Mouse (Mus musculus) adrenal gland, postnatal 36 days (tissue): ENCODE results near the gene Rnf43. TPM values are rescaled to one million over a fixed set of nuclear protein-coding genes. Genes with fewer than 3 reads are reported as not detected.
A peak's percentile ranks its signal among the peaks of the same experiment; 100 is the strongest.

Experiments
- DNase-seq, 2 experiments: peaks; one replicate each; pipeline ENCODE4 v3.0.0; 2021; ENCODE audit warnings: mixed read lengths in 1 of 2
- total RNA-seq, 2 experiments: library from RNA; stranded (reverse); gene quantifications; 2 replicates each; pipeline ENCODE4 v1.2.3; 2021

Gene Rnf43
- total RNA-seq, 2 experiments from 2014 or later, result 6.2 to 8.9 TPM

DNA sequence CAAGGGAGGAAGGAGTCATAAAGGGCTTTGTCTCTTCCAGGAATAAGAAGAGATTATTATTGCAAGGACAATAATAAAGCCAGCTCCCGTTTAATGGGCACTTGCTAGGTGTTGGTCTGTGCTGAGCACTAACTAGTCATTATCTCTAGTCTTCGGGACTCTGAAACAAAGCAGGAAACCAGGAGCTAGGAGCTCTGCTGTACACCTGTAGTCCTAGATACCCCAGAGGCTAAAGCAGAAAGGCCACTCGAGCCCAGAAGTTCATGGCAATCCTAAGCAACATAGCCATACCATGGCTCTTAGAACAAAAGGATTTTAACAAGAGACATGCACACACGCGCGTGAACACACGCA, 47.7 kb downstream of the Rnf43 start:
- DNase-seq, result no peak

GRCm38 (mm10) chr11:87712188-87712587, 49.7 kb downstream of the Rnf43 start:
- no peak for DNase-seq

- no peak for DNase-seq
Measured at GRCm38 (mm10) chr11:87715999-87716398, 53.5 kb downstream of the Rnf43 start.

- DNase-seq, result no peak
Measured at GRCm38 (mm10) chr11:87719526-87719925, 57.0 kb downstream of the Rnf43 start.

DNA sequence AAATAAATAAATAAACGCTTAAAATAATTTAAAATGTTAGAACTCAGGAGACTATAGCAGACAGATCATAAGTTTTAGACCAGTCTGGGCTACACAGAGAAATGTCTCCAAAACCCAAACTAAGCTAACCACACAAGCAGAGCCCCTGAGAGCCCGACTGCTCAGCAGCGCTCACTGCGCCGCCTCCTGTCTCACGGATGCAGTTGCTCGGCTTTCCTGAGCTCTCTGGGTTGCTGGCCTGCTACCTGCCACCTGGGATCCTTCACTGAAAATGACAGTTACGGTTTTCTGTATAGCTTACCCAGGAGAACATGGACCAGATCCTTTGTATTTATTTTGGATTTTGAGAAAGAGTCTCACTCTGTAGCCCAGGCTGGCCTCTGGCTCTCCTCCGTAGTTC, 57.8 kb downstream of the Rnf43 start:
- no peak for DNase-seq

GRCm38 (mm10) chr11:87720839-87721238, 58.3 kb downstream of the Rnf43 start:
- DNase-seq, result no peak

GRCm38 (mm10) chr11:87722168-87722567, 59.6 kb downstream of the Rnf43 start:
- no peak for DNase-seq

DNA sequence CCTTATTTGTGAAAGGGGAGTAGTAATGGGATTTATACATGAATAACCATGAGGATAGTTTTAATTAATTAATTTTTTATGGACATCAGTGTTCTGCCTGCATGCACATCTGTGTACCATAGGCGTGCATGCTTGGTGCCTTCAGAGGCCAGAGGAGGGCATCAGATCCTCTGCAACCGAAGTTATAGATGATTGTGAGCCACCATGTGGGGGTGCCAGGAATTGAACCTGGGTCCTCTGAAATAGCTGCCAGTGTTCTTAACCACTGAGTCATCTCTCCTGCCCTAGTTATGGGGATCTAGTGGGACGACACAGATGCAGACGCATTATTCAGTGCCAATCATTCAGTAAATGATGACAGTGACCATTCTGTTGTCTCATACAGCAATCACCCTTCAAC, 60.4 kb downstream of the Rnf43 start:
- no peak for DNase-seq

DNA sequence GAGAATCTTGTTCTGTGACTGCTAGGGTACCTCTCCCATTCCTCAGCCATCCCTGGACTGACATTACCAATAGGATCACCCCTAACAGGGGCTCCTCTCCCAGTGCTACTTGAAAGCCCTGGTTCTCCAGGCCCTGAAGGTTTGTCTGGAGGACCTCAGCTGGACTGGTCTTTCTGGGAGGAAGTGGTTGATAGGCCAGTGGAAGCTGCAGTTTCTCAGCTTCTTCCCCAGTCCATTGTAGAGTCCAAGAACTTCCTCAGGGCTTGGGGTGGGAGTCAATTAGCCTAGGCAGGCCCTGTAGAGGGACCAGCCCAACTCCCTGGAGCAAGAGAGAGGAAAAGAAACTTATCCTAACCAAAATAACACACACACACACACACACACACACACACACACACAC, 63.0 kb downstream of the Rnf43 start:
- no peak for DNase-seq

- no peak for DNase-seq
Measured at GRCm38 (mm10) chr11:87725964-87726562, 63.5 kb downstream of the Rnf43 start.

DNA sequence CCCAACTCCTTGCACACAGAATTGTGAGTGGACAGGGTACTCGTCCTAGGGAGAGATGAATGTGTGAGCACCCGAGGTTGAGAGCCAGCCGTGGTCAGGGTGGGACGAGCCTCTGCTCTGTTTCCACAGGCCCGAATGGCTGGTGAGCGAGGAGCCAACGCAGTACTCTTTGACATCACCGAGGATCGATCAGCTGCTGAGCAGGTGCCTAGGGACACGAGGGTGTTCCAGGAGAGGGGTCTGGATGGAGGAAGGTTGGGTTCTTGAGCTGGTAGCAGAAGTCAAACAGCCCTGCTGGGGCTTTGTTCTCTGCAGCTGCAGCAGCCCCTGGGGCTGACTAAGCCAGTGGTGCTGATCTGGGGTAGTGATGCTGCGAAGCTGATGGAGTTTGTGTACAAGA, 64.5 kb downstream of the Rnf43 start:
- DNase-seq, result no peak

GRCm38 (mm10) chr11:87727471-87727870, 64.9 kb downstream of the Rnf43 start:
- DNase-seq, result no peak

- DNase-seq, result no peak
Measured at GRCm38 (mm10) chr11:87728850-87729592, 66.5 kb downstream of the Rnf43 start.

DNA sequence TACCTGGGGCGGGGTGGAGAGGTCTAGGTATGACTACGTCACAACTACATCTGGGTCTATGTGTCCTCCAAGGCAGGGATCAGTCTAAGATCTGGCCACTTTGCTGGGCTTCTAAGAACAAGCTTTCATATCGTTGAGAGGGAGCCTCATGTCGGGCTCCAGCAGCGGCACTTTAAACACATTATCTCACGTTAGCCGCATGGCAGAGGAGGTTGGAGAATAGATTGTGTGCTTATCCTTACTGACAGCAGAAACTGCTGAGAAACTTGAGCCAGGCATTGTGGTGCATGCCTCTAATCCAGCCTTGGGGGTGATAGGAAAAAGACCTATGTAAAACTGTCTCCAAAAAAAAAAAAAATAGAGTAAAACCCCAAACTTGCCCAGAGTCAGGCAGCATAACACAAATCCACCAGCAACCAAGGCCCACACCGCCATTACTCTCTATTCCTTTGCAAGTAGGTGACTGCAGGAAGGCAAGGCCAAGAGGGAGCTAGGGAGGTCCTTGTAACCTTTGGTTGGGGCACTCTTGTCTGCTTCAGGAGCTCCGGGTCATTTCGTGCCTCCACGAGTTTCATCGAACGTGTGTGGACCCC, 67.2 kb downstream of the Rnf43 start:
- no peak for DNase-seq

GRCm38 (mm10) chr11:87730652-87731310, 68.3 kb downstream of the Rnf43 start:
- DNase-seq, result no peak

- DNase-seq, result no peak
Measured at GRCm38 (mm10) chr11:87734346-87734745, 71.8 kb downstream of the Rnf43 start.

GRCm38 (mm10) chr11:87735691-87736090, 73.2 kb downstream of the Rnf43 start:
- DNase-seq, result no peak

DNA sequence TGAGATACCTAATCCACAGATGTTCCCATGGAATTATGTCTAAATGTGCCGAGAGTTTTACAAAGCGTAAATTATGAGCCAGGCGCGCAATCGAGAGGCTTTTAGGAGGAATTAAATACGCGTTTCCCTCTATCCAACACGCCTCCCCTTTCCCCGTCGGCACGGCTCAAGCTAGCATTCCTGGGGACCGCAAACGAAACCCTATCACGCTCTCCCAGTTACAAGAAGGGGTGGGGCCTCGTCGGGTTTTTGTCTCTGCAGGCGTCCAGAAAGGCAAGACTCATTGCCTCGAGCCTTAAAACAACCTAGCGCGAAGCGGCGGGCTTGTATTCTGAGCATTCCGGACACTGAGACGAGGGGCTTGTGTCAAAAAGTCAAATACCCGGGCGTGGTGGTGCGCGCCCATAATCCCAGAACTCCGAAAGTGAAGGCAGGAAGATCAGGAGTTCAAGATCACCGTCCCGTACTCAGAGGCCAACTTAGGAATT, 74.2 kb downstream of the Rnf43 start:
- peak; percentile 70 to 73 for DNase-seq

DNA sequence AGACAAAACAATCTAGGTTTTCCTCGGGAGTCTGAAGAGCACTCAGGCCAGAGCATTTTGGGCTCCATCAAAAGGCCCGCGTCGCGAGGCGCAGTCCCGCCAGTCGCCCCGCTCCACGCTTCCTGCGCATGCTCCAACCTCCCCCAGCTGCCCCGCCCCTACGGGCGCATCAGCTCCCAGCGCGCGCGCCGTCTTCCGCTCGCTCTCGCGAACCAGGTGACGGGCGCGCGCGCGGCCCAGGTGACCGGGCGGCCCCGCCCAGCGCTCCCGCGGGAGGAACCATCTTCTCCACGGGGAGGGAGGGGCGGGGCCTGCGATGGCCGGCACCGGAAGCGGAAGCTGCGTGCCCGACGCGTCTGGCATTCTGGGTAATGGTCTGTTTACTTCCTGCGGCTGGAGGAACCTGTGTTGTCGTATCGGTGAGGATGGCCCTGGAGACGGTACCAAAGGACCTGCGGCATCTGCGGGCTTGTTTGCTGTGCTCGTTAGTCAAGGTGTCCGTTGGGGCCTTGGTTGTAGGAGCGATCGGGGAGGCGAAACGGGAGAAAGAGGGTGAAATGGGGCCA, 74.7 kb downstream of the Rnf43 start, which contains the start of gene Supt4a:
Gene Supt4a (plus strand): TSS at position 378 of the 566 bp plus-strand sequence.
- peak; percentile 97 to 99 for DNase-seq

- DNase-seq, result no peak
Measured at GRCm38 (mm10) chr11:87743691-87744090, 81.2 kb downstream of the Rnf43 start.

- no peak for DNase-seq
Measured at GRCm38 (mm10) chr11:87744964-87745363, 82.4 kb downstream of the Rnf43 start.
